In genomic region chr1:63820614-63821270, GRCm38 (mm10) we compare ENCODE assay signal across 17 mouse cellular contexts. TPM values are rescaled to one million over a fixed set of nuclear protein-coding genes. Genes with fewer than 3 reads are reported as not detected.
DNase-seq lines count a peak whose midpoint lies in the region; ATAC-seq and TF ChIP-seq lines count a peak whose summit lies in the region.
"Had no signal": no experiment of that assay in that cellular context is flagged by ENCODE, and none has a peak within 500 bp of the region (broad histone marks: within the 10 kb centered on the region; RNA-seq: fewer than 3 reads in every experiment).

No protein-coding gene starts in this region.

- DNase-seq in neural tube, embryonic 11.5 days (ENCODE audit: low spot score): peak; percentile 8
- no peak for DNase-seq in limb, embryonic 10.5 days (ENCODE audit: low spot score)
- peak; percentile 36 for DNase-seq in retina, postnatal 1 day
- no peak for DNase-seq in layer of hippocampus, postnatal 36 days
- no peak for DNase-seq in kidney, adult 2 months
- DNase-seq: cerebellum, adult 11-12 months; heart, adult 18-20 months; kidney, postnatal 14 days; lung, postnatal 14 days had no signal

- TF ChIP-seq POLR2A in kidney, adult 2 months (IDR thresholded peaks at IDR 0.05; ENCODE audit: low read depth, low read length): no peak

- no peak overlapping the region for H3K9ac ChIP-seq in neural tube, embryonic 11.5 days (ENCODE audit: low read length)
- H3K9ac ChIP-seq in neural tube, embryonic 15.5 days (replicated peaks): no peak overlapping the region
- no peak overlapping the region for H3K9ac ChIP-seq in forebrain, embryonic 15.5 days (replicated peaks)
- H3K9ac ChIP-seq in kidney, embryonic 16.5 days (replicated peaks; ENCODE audit: low read length): no peak overlapping the region

- no peaks in the 10 kb centered on the region for H3K36me3 ChIP-seq in neural tube, embryonic 11.5 days (ENCODE audit: control insufficient read depth, insufficient read depth, low read length)
- H3K36me3 ChIP-seq in neural tube, embryonic 15.5 days: no peaks in the 10 kb centered on the region
- H3K36me3 ChIP-seq in forebrain, embryonic 15.5 days: no peaks in the 10 kb centered on the region
- H3K36me3 ChIP-seq in limb, embryonic 10.5 days: no peaks in the 10 kb centered on the region
- H3K36me3 ChIP-seq in kidney, embryonic 16.5 days (ENCODE audit: insufficient read depth, low read length): no peaks in the 10 kb centered on the region
- H3K36me3 ChIP-seq in kidney, adult 2 months (ENCODE audit: control insufficient read depth, insufficient read depth, low read length): no peaks in the 10 kb centered on the region

- no peak for ATAC-seq in neural tube, embryonic 11.5 days (ENCODE audit: insufficient read depth, low FRiP score, low TSS enrichment)
- no peak for ATAC-seq in neural tube, embryonic 15.5 days (ENCODE audit: low FRiP score)
- ATAC-seq in forebrain, embryonic 15.5 days (replicated peaks): peak; percentile 21; the same call in 1 of the 2 replicates
- ATAC-seq in kidney, embryonic 16.5 days (ENCODE audit: low FRiP score, low TSS enrichment): no peak

- H3K4me2 ChIP-seq in neural tube, embryonic 11.5 days (ENCODE audit: low read depth): no peak overlapping the region
- no peak overlapping the region for H3K4me2 ChIP-seq in neural tube, embryonic 15.5 days
- H3K4me2 ChIP-seq in forebrain, embryonic 15.5 days (replicated peaks): no peak overlapping the region
- no peak overlapping the region for H3K4me2 ChIP-seq in kidney, embryonic 16.5 days (replicated peaks; ENCODE audit: low read depth, low read length)
- H3K4me2 ChIP-seq: liver, embryonic 11.5 days had no signal

- WGBS in neural tube, embryonic 11.5 days: 72% methylated on average over 4 of the region's 4 CpGs
- WGBS in neural tube, embryonic 15.5 days: 49% methylated on average over 4 of the region's 4 CpGs
- WGBS in forebrain, embryonic 15.5 days: 35% methylated on average over 4 of the region's 4 CpGs
- WGBS in limb, embryonic 10.5 days: 78% methylated on average over 4 of the region's 4 CpGs
- WGBS in kidney, embryonic 16.5 days: 76% methylated on average over 4 of the region's 4 CpGs
- 76% methylated on average over 4 of the region's 4 CpGs for WGBS in kidney, adult 2 months

- no peak overlapping the region for H3K4me3 ChIP-seq in neural tube, embryonic 11.5 days (ENCODE audit: low read depth, low read length)
- no peak overlapping the region for H3K4me3 ChIP-seq in neural tube, embryonic 15.5 days (replicated peaks)
- no peak overlapping the region for H3K4me3 ChIP-seq in forebrain, embryonic 15.5 days
- no peak overlapping the region for H3K4me3 ChIP-seq in limb, embryonic 10.5 days
- H3K4me3 ChIP-seq in kidney, embryonic 16.5 days (ENCODE audit: low read length): no peak overlapping the region
- no peak overlapping the region for H3K4me3 ChIP-seq in kidney, adult 2 months (ENCODE audit: insufficient read depth, low read depth, low read length)

- TF ChIP-seq CTCF in kidney, adult 2 months (conservative IDR thresholded peaks at IDR 0.05; ENCODE audit: insufficient read depth, insufficient read length, low read depth, low read length): no peak

- no peak overlapping the region for H3K27ac ChIP-seq in neural tube, embryonic 11.5 days (ENCODE audit: low read depth, low read length)
- no peak overlapping the region; the same call in 1 of the 2 replicates for H3K27ac ChIP-seq in neural tube, embryonic 15.5 days (replicated peaks)
- H3K27ac ChIP-seq in forebrain, embryonic 15.5 days (replicated peaks): peak overlapping the region; percentile 85
- H3K27ac ChIP-seq in limb, embryonic 10.5 days: 0 out of 2 replicates have a peak overlapping the region, but pooled peaks have one; percentile 30
- no peak overlapping the region for H3K27ac ChIP-seq in kidney, embryonic 16.5 days (ENCODE audit: low read length)
- H3K27ac ChIP-seq in kidney, adult 2 months (ENCODE audit: insufficient read depth, low read depth, low read length): no peak overlapping the region

- H3K4me1 ChIP-seq in neural tube, embryonic 11.5 days (ENCODE audit: control insufficient read depth, insufficient read depth, low read length): 0 out of 2 replicates have a peak, but pooled peaks cover 6% of the 10 kb centered on the region
- peaks cover 8% of the 10 kb centered on the region for H3K4me1 ChIP-seq in neural tube, embryonic 15.5 days
- H3K4me1 ChIP-seq in forebrain, embryonic 15.5 days: peaks cover 19% of the 10 kb centered on the region
- peaks cover 13% of the 10 kb centered on the region for H3K4me1 ChIP-seq in limb, embryonic 10.5 days
- no peaks in the 10 kb centered on the region for H3K4me1 ChIP-seq in kidney, embryonic 16.5 days (ENCODE audit: insufficient read depth, low read length)
- no peaks in the 10 kb centered on the region for H3K4me1 ChIP-seq in kidney, adult 2 months (ENCODE audit: control insufficient read depth, insufficient read depth, low read length)

- no peaks in the 10 kb centered on the region for H3K9me3 ChIP-seq in neural tube, embryonic 11.5 days (ENCODE audit: control insufficient read depth, low read length)
- H3K9me3 ChIP-seq in neural tube, embryonic 15.5 days (replicated peaks): no peaks in the 10 kb centered on the region
- H3K9me3 ChIP-seq in forebrain, embryonic 15.5 days: no peaks in the 10 kb centered on the region
- no peaks in the 10 kb centered on the region for H3K9me3 ChIP-seq in limb, embryonic 10.5 days (replicated peaks)
- H3K9me3 ChIP-seq in kidney, embryonic 16.5 days (ENCODE audit: low read length): no peaks in the 10 kb centered on the region

- no peaks in the 10 kb centered on the region for H3K27me3 ChIP-seq in neural tube, embryonic 11.5 days (ENCODE audit: control insufficient read depth, insufficient read depth, low read length)
- no peaks in the 10 kb centered on the region for H3K27me3 ChIP-seq in neural tube, embryonic 15.5 days (replicated peaks)
- H3K27me3 ChIP-seq in forebrain, embryonic 15.5 days: no peaks in the 10 kb centered on the region
- no peaks in the 10 kb centered on the region for H3K27me3 ChIP-seq in limb, embryonic 10.5 days (ENCODE audit: low read depth, poor library complexity, severe bottlenecking)
- H3K27me3 ChIP-seq in kidney, embryonic 16.5 days (ENCODE audit: insufficient read depth, low read length): no peaks in the 10 kb centered on the region
- H3K27me3 ChIP-seq in kidney, adult 2 months (replicated peaks; ENCODE audit: control insufficient read depth, insufficient read depth, low read length): no peaks in the 10 kb centered on the region

RNA-seq across cellular contexts. Expression of gene 4933402D24Rik, which starts 51.7 kb away (rescaled TPM):
- 0.17 and 0.35 TPM in 2 replicates for polyA plus RNA-seq in neural tube, embryonic 11.5 days (2014; fragmentation: Nextera tagmentation; extraction: Ambion mirVana)
- polyA plus RNA-seq in neural tube, embryonic 15.5 days (2015; fragmentation: Nextera tagmentation; extraction: Ambion mirVana): 0.19 and 0.36 TPM in 2 replicates
- polyA plus RNA-seq in forebrain, embryonic 15.5 days (2015; fragmentation: Nextera tagmentation; extraction: Ambion mirVana): 0.19 and 0.31 TPM in 2 replicates
- polyA plus RNA-seq in limb, embryonic 10.5 days (2016; fragmentation: Nextera tagmentation; extraction: Ambion mirVana): 0.13 TPM in 1 of 2 replicates, not detected in the other
- not detected for total RNA-seq in layer of hippocampus, postnatal 36 days (2021)
- not detected in 2 replicates for polyA plus RNA-seq in kidney, embryonic 16.5 days (2015; fragmentation: Nextera tagmentation; extraction: Ambion mirVana)
- not detected in 2 replicates for polyA plus RNA-seq in kidney, adult 2 months (2012; rRNA removed)
- total RNA-seq: adrenal gland, postnatal 4 days; heart, adult 18-20 months; MEL; monocyte, adult 5-6 weeks had no signal
- polyA plus RNA-seq: liver, embryonic 11.5 days; urinary bladder, adult 2 months had no signal

Comparison
In these comparisons a context has a peak if more than half of its experiments do, and no peak if none do; other contexts are left out.
1. DNase-seq: peak in neural tube, embryonic 11.5 days (single experiment) and retina, postnatal 1 day (single experiment); none in limb, embryonic 10.5 days (single experiment), layer of hippocampus, postnatal 36 days (0 of 2) and kidney, adult 2 months (single experiment).
2. H3K27ac ChIP-seq: peak in forebrain, embryonic 15.5 days (single experiment) and limb, embryonic 10.5 days (single experiment); none in neural tube, embryonic 11.5 days (single experiment), neural tube, embryonic 15.5 days (single experiment), kidney, embryonic 16.5 days (single experiment) and kidney, adult 2 months (single experiment).